ENCODE assay signal across 12 mouse cellular contexts in genomic region chr4:35640866-35641265, GRCm38 (mm10).
"Had no signal": no experiment of that assay in that cellular context is flagged by ENCODE, and none has a peak within 500 bp of the region (broad histone marks: within the 10 kb centered on the region; RNA-seq: fewer than 3 reads in every experiment).

No protein-coding gene starts in this region.

- H3K27ac ChIP-seq: kidney, embryonic 15.5 days; limb, embryonic 15.5 days; liver, embryonic 12.5 days; midbrain, embryonic 10.5 days; neural tube, embryonic 12.5 days had no signal

- H3K9me3 ChIP-seq: kidney, embryonic 15.5 days; limb, embryonic 15.5 days; liver, embryonic 12.5 days; midbrain, embryonic 10.5 days; neural tube, embryonic 12.5 days had no signal

- H3K9ac ChIP-seq: kidney, embryonic 15.5 days; limb, embryonic 15.5 days; liver, embryonic 12.5 days; lung, embryonic 14.5 days; neural tube, embryonic 12.5 days had no signal

- ATAC-seq: intestine, embryonic 16.5 days; liver, embryonic 12.5 days had no signal

- H3K27me3 ChIP-seq: kidney, embryonic 15.5 days; limb, embryonic 15.5 days; liver, embryonic 12.5 days; neural tube, embryonic 12.5 days had no signal

- H3K4me1 ChIP-seq: kidney, embryonic 15.5 days; limb, embryonic 15.5 days; liver, embryonic 12.5 days; midbrain, embryonic 10.5 days; neural tube, embryonic 12.5 days had no signal

- H3K36me3 ChIP-seq: kidney, embryonic 15.5 days; limb, embryonic 15.5 days; liver, embryonic 12.5 days; midbrain, embryonic 10.5 days; neural tube, embryonic 12.5 days had no signal

- DNase-seq: kidney, adult 2 months; kidney, postnatal 25 days; lung, embryonic 14.5 days; lung, postnatal 10 days; lung, postnatal 4 days; midbrain, embryonic 14.5 days had no signal

- H3K4me2 ChIP-seq: kidney, embryonic 15.5 days; limb, embryonic 15.5 days; liver, embryonic 12.5 days; lung, embryonic 14.5 days; neural tube, embryonic 12.5 days had no signal

- H3K4me3 ChIP-seq: kidney, embryonic 15.5 days; limb, embryonic 15.5 days; liver, embryonic 12.5 days; midbrain, embryonic 10.5 days; neural tube, embryonic 12.5 days had no signal
